Mouse (Mus musculus) thymus, adult 2 months (tissue): ENCODE results near the gene Batf.

Source experiments
- CTCF ChIP-seq: fragments of 200-500 bp; IDR thresholded peaks from 2 replicates; pipeline ENCODE4 v1.5.1; 2012; ENCODE audit warnings: mild to moderate bottlenecking, control low read depth, low read length, moderate library complexity, borderline replicate concordance; ENCODE audit not compliant: control insufficient read depth, poor library complexity, insufficient read depth; ENCODE audit errors: extremely low read depth
- POLR2A ChIP-seq: fragments of 200-500 bp; IDR thresholded peaks from 2 replicates; pipeline ENCODE4 v1.6.1; 2012; ENCODE audit warnings: mild to moderate bottlenecking, low read length, control low read depth, moderate library complexity; ENCODE audit not compliant: control insufficient read depth, poor library complexity, insufficient read depth; ENCODE audit errors: extremely low read depth

DNA sequence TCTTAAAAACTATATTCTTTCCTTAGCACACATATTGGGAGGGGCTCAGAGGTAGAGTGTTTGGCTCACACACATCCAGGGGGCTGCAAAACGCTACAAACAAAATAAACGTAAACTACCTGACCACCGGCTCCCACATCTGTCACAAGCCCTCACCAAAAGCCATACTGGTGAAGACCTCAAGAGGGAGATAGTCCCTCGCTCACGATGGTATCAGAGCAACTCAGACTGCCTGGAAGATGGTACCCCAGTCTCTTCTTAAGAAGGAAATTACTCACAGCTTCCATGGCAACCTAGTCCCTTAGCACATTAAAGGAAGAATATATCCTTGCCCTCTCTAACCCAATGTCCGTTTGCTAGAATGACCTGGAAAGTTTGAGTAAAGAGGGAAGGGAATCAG, 1.4 kb downstream of the Batf start:
- TF ChIP-seq CTCF (no peak), POLR2A (no peak)
